Mouse (Mus musculus): ENCODE results near the gene Prpf4.

DNA sequence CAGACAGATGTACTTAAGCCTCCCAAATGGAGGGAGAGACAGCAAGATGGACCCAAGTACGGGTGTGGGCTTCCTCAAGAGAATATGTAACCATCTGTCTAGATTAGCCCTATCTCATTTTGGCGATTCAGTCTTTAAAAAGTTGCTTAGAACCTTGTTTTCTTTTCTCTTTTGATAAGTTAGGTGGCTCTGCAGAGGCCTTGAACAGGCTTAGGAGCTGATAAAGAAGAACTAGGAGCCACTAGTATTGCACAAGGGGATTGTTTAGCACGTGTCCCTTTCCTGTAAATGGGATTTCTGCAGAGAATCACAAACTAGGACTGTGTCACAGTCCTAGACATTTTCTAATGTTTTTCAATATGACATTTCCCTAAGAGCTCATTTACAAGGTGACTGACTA is 39.5 kb upstream of the Prpf4 start:
- TF ChIP-seq GATA1 (IDR thresholded peaks at IDR 0.05; ENCODE audit: borderline replicate concordance, low read length) = no peak
- TF ChIP-seq FLI1 (IDR thresholded peaks at IDR 0.05; ENCODE audit: low read length) = no peak

Measured in megakaryocyte, embryonic 14.5 days (primary cell).